Mouse (Mus musculus) kidney, postnatal 25 days (tissue): ENCODE measurements around the gene Gm43552.
"Not testable (repeated sequence)": the region's sequence is repeated elsewhere in the genome, so short reads cannot be mapped to it uniquely, and the experiment has no call there.

ENCODE experiments used
- DNase-seq, 2 experiments: peaks; one replicate each; pipeline ENCODE4 v3.0.0; 2021; ENCODE audit warnings: mixed read lengths in 2 of 2

Gene Gm43552

GRCm38 (mm10) chr5:65492716-65493531, at the start of gene Gm43552:
Gm43552 (minus strand) TSS chr5:65492833.
- peak; percentile 97 to 98 for DNase-seq

- DNase-seq = no peak
These were observed 49.3 kb upstream of the Gm43552 start for GRCm38 (mm10) chr5:65541889-65542288.

GRCm38 (mm10) chr5:65539786-65540185, 47.2 kb upstream of the Gm43552 start:
- no peak for DNase-seq

- no peak for DNase-seq
These were observed 46.2 kb upstream of the Gm43552 start for GRCm38 (mm10) chr5:65538829-65539228.

- no peak for DNase-seq
These were observed 45.5 kb upstream of the Gm43552 start for GRCm38 (mm10) chr5:65538121-65538520.

GRCm38 (mm10) chr5:65537420-65538071, 44.9 kb upstream of the Gm43552 start:
- DNase-seq = peak; percentile 41 to 81

GRCm38 (mm10) chr5:65536751-65537419, 44.3 kb upstream of the Gm43552 start, which contains the start of the genes Smim14 and Ube2k:
Smim14 (minus strand) TSS chr5:65537184.
Ube2k (plus strand) TSS chr5:65537233.
- peak; percentile 91 to 96 for DNase-seq

- not testable (repeated sequence) for DNase-seq
These were observed 43.4 kb upstream of the Gm43552 start for GRCm38 (mm10) chr5:65536068-65536465.

- peak in 1 of 2 experiments; percentile 38 for DNase-seq
These were observed 42.9 kb upstream of the Gm43552 start for GRCm38 (mm10) chr5:65535457-65536067.

- DNase-seq = no peak
These were observed 41.9 kb upstream of the Gm43552 start for GRCm38 (mm10) chr5:65534496-65534895.

- no peak for DNase-seq
These were observed 38.6 kb upstream of the Gm43552 start for GRCm38 (mm10) chr5:65531283-65531682.

- DNase-seq = peak; percentile 23 to 42
These were observed 33.2 kb upstream of the Gm43552 start for GRCm38 (mm10) chr5:65525674-65526443.

GRCm38 (mm10) chr5:65524831-65525230, 32.2 kb upstream of the Gm43552 start:
- DNase-seq = no peak

- no peak for DNase-seq
These were observed 29.2 kb upstream of the Gm43552 start for GRCm38 (mm10) chr5:65521803-65522202.

GRCm38 (mm10) chr5:65514635-65515278, 22.1 kb upstream of the Gm43552 start:
- no peak for DNase-seq

- no peak for DNase-seq
These were observed 20.9 kb upstream of the Gm43552 start for GRCm38 (mm10) chr5:65513506-65513905.

- DNase-seq = no peak
These were observed 15.8 kb upstream of the Gm43552 start for GRCm38 (mm10) chr5:65508395-65508794.

GRCm38 (mm10) chr5:65505786-65506185, 13.2 kb upstream of the Gm43552 start:
- peak; percentile 35 to 50 for DNase-seq

GRCm38 (mm10) chr5:65501407-65501806, 8.8 kb upstream of the Gm43552 start:
- DNase-seq = no peak

GRCm38 (mm10) chr5:65500231-65500630, 7.6 kb upstream of the Gm43552 start:
- no peak for DNase-seq
